Mouse (Mus musculus) ES-Bruce4 (cell line): ENCODE measurements around the gene L3mbtl3.

ENCODE experiments used
- CTCF ChIP-seq: IDR thresholded peaks from one replicate; pipeline ENCODE4 v1.8.1; 2011; ENCODE audit warnings: low read depth, low read length
- EP300 ChIP-seq: IDR thresholded peaks from 2 replicates; pipeline ENCODE4 v1.6.1; 2011; ENCODE audit warnings: low read depth, low read length; ENCODE audit not compliant: insufficient read depth
- POLR2A ChIP-seq: IDR thresholded peaks from one replicate; pipeline ENCODE4 v1.8.1; 2011; ENCODE audit warnings: low read length; ENCODE audit not compliant: insufficient read depth

DNA sequence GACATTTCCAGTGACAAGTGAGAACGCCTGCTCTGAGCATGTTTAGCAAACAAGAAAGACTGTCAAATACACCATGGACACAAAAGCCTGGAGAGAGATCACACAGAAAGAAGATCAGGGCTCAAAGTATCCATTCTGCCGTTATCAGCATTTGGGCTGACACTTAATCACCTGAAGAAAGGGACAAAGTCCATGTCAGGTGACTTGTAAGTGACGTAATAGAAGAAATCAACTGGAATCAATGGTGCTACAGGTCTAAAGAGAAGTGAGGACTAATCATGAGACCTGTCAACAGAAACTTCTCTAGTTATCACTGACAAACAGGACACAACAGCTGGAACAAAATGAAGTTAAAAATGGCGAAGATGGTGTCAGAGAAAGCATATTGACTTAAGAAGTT, 55.1 kb downstream of the L3mbtl3 start:
- TF ChIP-seq CTCF (no peak), POLR2A (no peak), EP300 (no peak)
